Mouse (Mus musculus) CH12.LX (cell line): ENCODE measurements at regions not wholly inside any gene's neighbourhood (a gene's known extent, or its start where the extent isn't known, plus 50 kb on each side); places are given as distances from the start of the nearest gene placed in this dataset.

Experiments used
- DNase-seq: peaks from one replicate; pipeline ENCODE4 v3.0.0-alpha.2; 2013; ENCODE audit errors: extremely low read depth
- H3K27ac ChIP-seq: 2 replicates; pipeline ENCODE4 v1.5.1; 2012; ENCODE audit warnings: low read depth, mild to moderate bottlenecking, control low read depth, moderate library complexity; ENCODE audit not compliant: insufficient read depth
- H3K27me3 ChIP-seq: replicated peaks from 2 replicates; pipeline ENCODE3; 2012; ENCODE audit warnings: inconsistent platforms
- H3K36me3 ChIP-seq, 2 experiments: replicated peaks in 1 of 2; 2 replicates each; pipeline versions ENCODE3 to v1.6.1; 2012; ENCODE audit warnings: inconsistent platforms in 1 of 2, low read length in 1 of 2, mild to moderate bottlenecking in 1 of 2, mixed read lengths in 1 of 2, moderate library complexity in 1 of 2; ENCODE audit not compliant: control insufficient read depth in 1 of 2, insufficient read depth in 1 of 2
- H3K4me1 ChIP-seq, 2 experiments: 2 replicates each; pipeline ENCODE4 v1.6.1; 2012; ENCODE audit warnings: inconsistent platforms in 1 of 2, moderate library complexity in 1 of 2; ENCODE audit not compliant: insufficient read depth in 2 of 2, control insufficient read depth in 1 of 2
- H3K4me2 ChIP-seq: 2 replicates; pipeline ENCODE4 v1.6.1; 2012; ENCODE audit warnings: low read depth, mild to moderate bottlenecking, control low read depth; ENCODE audit not compliant: poor library complexity, insufficient read depth, severe bottlenecking
- H3K4me3 ChIP-seq, 3 experiments: fragments of 150-350 bp in 1 of 3; sonication (generic) in 1 of 3; replicated peaks in 1 of 3; 2 replicates each; pipeline versions ENCODE3 to v1.5.1; 2011 to 2012; ENCODE audit warnings: low read depth in 2 of 3, low read length in 2 of 3, mild to moderate bottlenecking in 2 of 3, moderate library complexity in 2 of 3, control low read depth in 1 of 3, improper control_type of control experiment in 1 of 3, inconsistent platforms in 1 of 3, mixed read lengths in 1 of 3; ENCODE audit not compliant: poor library complexity in 1 of 3
- H3K79me2 ChIP-seq: replicated peaks from 2 replicates; pipeline ENCODE4 v1.6.1; 2012; ENCODE audit warnings: mild to moderate bottlenecking, moderate library complexity; ENCODE audit not compliant: control insufficient read depth, poor library complexity, insufficient read depth, severe bottlenecking; ENCODE audit errors: extremely low read depth
- H3K9ac ChIP-seq: 2 replicates; pipeline ENCODE4 v1.6.1; 2012; ENCODE audit warnings: low read depth, mild to moderate bottlenecking, control low read depth, moderate library complexity; ENCODE audit not compliant: insufficient read depth
- H3K9me3 ChIP-seq: replicated peaks from 2 replicates; pipeline ENCODE3; 2012; ENCODE audit warnings: low read length, inconsistent platforms, mixed read lengths
- CHD1 ChIP-seq: IDR thresholded peaks from 2 replicates; pipeline ENCODE4 v1.6.1; 2012; ENCODE audit warnings: low read depth, low read length, improper control_type of control experiment, inconsistent platforms
- ELF1 ChIP-seq: IDR thresholded peaks from 2 replicates; pipeline ENCODE4 v1.6.1; 2014; ENCODE audit warnings: low read depth, mild to moderate bottlenecking, inconsistent platforms, low read length, improper control_type of control experiment
- HCFC1 ChIP-seq: IDR thresholded peaks from 2 replicates; pipeline ENCODE4 v1.6.1; 2012; ENCODE audit warnings: low read depth, mild to moderate bottlenecking, inconsistent platforms, low read length, improper control_type of control experiment
- IRF4 ChIP-seq: IDR thresholded peaks from 2 replicates; pipeline ENCODE4 v1.6.1; 2014; ENCODE audit warnings: low read depth, mild to moderate bottlenecking, inconsistent platforms, low read length, improper control_type of control experiment
- JUN ChIP-seq: IDR thresholded peaks from 2 replicates; pipeline ENCODE4 v1.6.1; 2011; ENCODE audit warnings: low read depth, mild to moderate bottlenecking, low read length, improper control_type of control experiment, moderate library complexity; ENCODE audit not compliant: insufficient read depth
- JUND ChIP-seq: conservative IDR thresholded peaks from 2 replicates; pipeline ENCODE4 v1.6.1; 2011; ENCODE audit warnings: low read depth, low read length, improper control_type of control experiment
- KAT2A ChIP-seq: IDR thresholded peaks from 2 replicates; pipeline ENCODE4 v1.6.1; 2012; ENCODE audit warnings: low read length, improper control_type of control experiment, inconsistent platforms; ENCODE audit not compliant: insufficient replicate concordance
- NELFE ChIP-seq: IDR thresholded peaks from 2 replicates; pipeline ENCODE4 v1.6.1; 2011; ENCODE audit warnings: low read depth, low read length, improper control_type of control experiment
- USF1 ChIP-seq: IDR thresholded peaks from 2 replicates; pipeline ENCODE4 v1.6.1; 2014; ENCODE audit warnings: low read depth, mild to moderate bottlenecking, inconsistent platforms, low read length, improper control_type of control experiment
- ZC3H11A ChIP-seq: IDR thresholded peaks from 2 replicates; pipeline ENCODE4 v1.6.1; 2012; ENCODE audit warnings: low read depth, mild to moderate bottlenecking, inconsistent platforms, low read length, improper control_type of control experiment
- ZMIZ1 ChIP-seq: IDR thresholded peaks from 2 replicates; pipeline ENCODE4 v1.6.1; 2012; ENCODE audit warnings: low read depth, mild to moderate bottlenecking, inconsistent platforms, low read length, improper control_type of control experiment
- dilution Hi-C: fragments of 300-500 bp; cut with MboI; formaldehyde crosslinking; loops from 2 replicates; pipeline ENCODE4 v1.14.3; 2020; ENCODE audit warnings: low sequenced_read_pairs; ENCODE audit not compliant: extremely low pct_unique_long_range_greater_than_20kb, extremely low pct_ligation_motif_present
- in situ Hi-C: fragments of 300-500 bp; cut with MboI; formaldehyde crosslinking; loops from 3 replicates; pipeline ENCODE4 v1.14.3; 2019; ENCODE audit warnings: low sequenced_read_pairs, low pct_ligation_motif_present, low pct_unique_long_range_greater_than_20kb, mixed read lengths

DNA sequence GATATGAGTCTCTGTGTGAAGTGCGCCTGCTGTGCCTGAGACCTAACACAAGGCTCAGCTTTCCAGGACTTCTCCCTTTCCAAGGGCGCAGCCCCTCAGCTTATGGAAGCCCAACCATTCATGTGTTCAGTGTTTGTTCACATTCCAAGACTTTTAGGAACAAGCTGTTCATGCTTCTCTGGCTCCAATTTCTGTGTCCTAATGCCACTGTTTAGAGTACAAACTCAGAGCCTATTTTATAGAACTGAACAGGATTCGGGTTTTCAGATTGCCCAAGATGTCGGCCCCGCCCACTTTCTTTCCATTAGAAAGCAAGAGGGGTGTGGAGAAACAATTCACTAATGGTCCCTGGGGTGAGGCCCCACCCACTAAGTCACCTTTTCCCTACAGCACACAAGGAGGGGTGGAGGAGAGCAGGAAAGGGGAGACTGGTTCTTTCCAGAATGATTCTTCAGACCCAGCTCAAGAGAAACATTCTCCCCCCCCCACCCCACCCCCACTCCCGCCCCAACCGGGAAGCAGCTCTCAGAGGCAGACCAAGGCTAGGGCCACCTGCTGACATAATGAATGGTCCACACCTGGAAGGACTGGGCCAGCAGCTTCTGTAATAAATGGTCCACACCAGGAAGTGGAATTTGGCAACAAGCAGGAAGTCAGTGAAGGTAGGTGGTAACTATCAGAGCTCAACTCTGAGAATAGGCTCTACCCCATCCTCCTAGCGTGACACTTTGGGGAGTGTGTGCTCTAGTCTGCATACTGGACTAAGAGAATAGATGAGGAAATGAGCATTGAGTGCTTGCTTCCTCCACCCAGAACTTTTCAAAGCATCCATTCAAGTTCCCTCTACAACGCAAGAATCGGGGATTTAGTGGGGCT is 120.2 kb upstream of the Zfp648 start:
- TF ChIP-seq ZMIZ1, result no peak
- TF ChIP-seq ELF1, result 0 out of 2 replicates have a peak, but pooled peaks have one; percentile 11
- no peaks in the 10 kb centered on the region for H3K36me3 ChIP-seq

GRCm38 (mm10) chr1:154086145-154086544 is 114.8 kb upstream of the Zfp648 start:
- no peaks in the 10 kb centered on the region for H3K36me3 ChIP-seq
- TF ChIP-seq NELFE, result no peak
- in situ Hi-C loops, result no loop called here
- H3K4me3 ChIP-seq, result no peak overlapping the region
- no peak overlapping the region for H3K27ac ChIP-seq
- DNase-seq, result no peak
- peaks cover 0 to 14% of the 10 kb centered on the region in 2 experiments; a peak in 2 of 4 replicates for H3K4me1 ChIP-seq
- dilution Hi-C loops, result no loop called here
- no peak overlapping the region for H3K4me2 ChIP-seq
- no peaks in the 10 kb centered on the region for H3K9me3 ChIP-seq
- no peaks in the 10 kb centered on the region for H3K27me3 ChIP-seq
- no peaks in the 10 kb centered on the region for H3K79me2 ChIP-seq
- no peak overlapping the region for H3K9ac ChIP-seq

More for the DNA sequence above, 120.2 kb upstream of the Zfp648 start:
- dilution Hi-C loops (no loop called here), in situ Hi-C loops (no loop called here)
- Histone ChIP-seq H3K27ac (no peak overlapping the region), H3K27me3 (no peaks in the 10 kb centered on the region), H3K4me2 (no peak overlapping the region), H3K9ac (no peak overlapping the region), H3K4me3 (no peak overlapping the region), H3K9me3 (no peaks in the 10 kb centered on the region), H3K79me2 (no peaks in the 10 kb centered on the region), H3K4me1 (peaks cover 0 to 22% of the 10 kb centered on the region in 2 experiments; a peak in 2 of 4 replicates)
- DNase-seq, result no peak

GRCm38 (mm10) chr1:154089815-154090214 is 111.2 kb upstream of the Zfp648 start:
- Histone ChIP-seq H3K36me3 (no peaks in the 10 kb centered on the region), H3K9me3 (no peaks in the 10 kb centered on the region), H3K27ac (no peak overlapping the region), H3K9ac (no peak overlapping the region), H3K27me3 (no peaks in the 10 kb centered on the region), H3K79me2 (no peaks in the 10 kb centered on the region), H3K4me2 (no peak overlapping the region), H3K4me1 (peaks cover 0 to 10% of the 10 kb centered on the region in 2 experiments; a peak in 2 of 4 replicates), H3K4me3 (no peak overlapping the region)
- TF ChIP-seq JUND (no peak), HCFC1 (no peak), JUN (no peak), CHD1 (no peak), ZC3H11A (no peak), KAT2A (no peak), USF1 (no peak), IRF4 (no peak)
- dilution Hi-C loops, result no loop called here
- DNase-seq, result no peak
- in situ Hi-C loops, result no loop called here
